Mouse (Mus musculus): Measurements from ENCODE around the gene Slc6a21.
A peak's percentile ranks its signal among the peaks of the same experiment; 100 is the strongest.
"Not testable (repeated sequence)": the region's sequence is repeated elsewhere in the genome, so short reads cannot be mapped to it uniquely, and the experiment has no call there.

The Slc6a21 gene

DNA sequence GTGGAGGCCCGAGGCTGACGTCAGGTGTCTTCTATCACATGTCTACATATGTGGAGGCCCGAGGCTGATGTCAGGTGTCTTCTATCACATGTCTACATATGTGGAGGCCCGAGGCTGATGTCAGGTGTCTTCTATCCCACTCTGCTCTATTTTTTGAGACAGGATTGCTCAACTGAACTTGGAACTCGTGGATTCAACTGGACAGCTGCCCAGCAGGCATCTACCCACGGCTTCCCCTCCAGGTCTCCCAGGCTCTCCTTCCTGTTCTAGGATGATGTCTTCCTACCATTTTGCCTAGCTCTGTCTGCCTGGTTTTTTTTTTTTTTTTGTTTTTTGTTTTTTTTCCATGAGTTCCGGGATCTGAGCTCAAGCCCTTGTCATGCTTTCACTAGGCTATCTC is 21.5 kb upstream of the Slc6a21 start:
- not testable (repeated sequence) for DNase-seq (ENCODE audit: low spot score)

DNA sequence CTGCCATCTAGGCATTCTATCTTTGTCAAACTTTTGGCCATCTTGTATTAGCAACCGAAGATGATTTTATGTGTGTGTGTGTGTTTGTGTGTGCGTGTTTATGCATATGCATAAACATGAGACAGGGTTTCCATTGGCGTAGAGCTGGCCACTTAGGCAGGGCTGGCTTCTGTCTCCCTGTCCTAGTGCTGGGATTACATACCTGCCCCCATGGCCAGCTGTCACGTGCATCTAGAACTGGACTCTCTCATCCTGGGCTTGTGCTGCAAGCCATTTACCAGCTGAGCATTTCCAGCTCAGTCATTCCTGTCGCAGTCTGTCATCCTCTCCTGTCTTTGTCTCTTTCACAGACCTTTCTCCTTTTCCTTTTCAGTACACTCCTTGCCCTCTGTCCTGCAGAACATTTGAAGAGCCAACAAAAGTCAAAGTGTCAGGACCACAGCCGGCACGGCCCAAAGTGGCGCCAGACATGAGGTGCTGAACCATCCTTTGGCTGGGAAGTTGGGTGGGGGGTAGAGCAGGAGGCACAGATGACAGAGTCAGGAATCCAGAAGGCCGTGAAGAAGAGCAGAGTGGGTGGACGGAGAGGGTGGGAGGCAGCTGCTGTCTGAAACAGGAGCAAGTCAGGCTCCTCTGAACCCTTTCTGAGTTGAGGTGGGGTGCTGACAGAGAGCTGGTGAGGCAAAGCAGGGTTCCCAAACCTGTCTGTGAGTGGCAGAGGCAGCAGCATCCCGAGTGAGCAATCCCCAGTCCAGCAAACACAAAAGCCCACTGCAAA is 20.1 kb upstream of the Slc6a21 start:
- no peak for DNase-seq (ENCODE audit: low spot score)

DNA sequence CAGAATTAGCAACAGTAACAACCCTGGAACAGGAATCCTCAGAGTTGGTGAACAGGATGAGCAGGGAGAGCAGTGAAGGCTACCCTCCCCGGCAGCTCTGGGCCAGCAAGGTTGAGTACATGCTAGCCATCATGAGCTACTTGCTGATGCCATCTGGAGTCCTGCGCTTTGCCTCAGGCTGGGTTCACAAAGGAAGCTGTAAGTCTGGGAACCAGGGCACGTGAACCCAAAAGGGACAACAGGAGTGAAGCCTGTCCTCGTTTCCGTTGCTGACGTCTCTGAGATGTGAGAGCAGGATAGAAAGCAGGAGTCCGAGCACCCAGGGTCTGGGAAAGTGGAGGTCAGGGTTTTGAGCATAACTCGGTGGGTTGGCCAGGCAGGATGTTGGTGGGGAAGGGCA is 18.0 kb upstream of the Slc6a21 start:
- DNase-seq (ENCODE audit: low spot score), result no peak

DNA sequence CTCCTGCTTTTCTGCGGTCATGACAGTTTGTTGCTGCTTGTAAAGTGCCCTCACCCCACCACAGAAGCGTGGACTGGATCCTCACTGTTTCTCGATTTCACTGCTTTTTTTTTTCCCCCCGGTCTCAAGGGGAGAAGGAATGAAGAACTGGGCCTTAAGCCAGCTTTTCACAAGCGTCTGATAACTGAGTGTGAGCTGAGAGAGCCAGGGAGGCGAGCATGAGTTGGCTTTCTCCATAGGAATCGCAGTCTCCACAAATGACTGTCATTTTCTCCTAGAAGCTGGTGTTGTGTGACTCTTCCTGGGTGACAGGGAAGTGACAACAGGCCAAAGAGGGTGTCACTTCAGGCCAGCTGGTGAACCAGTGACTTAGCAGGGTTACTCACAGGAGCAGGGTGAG is 15.0 kb upstream of the Slc6a21 start:
- DNase-seq (ENCODE audit: low spot score), result no peak

DNA sequence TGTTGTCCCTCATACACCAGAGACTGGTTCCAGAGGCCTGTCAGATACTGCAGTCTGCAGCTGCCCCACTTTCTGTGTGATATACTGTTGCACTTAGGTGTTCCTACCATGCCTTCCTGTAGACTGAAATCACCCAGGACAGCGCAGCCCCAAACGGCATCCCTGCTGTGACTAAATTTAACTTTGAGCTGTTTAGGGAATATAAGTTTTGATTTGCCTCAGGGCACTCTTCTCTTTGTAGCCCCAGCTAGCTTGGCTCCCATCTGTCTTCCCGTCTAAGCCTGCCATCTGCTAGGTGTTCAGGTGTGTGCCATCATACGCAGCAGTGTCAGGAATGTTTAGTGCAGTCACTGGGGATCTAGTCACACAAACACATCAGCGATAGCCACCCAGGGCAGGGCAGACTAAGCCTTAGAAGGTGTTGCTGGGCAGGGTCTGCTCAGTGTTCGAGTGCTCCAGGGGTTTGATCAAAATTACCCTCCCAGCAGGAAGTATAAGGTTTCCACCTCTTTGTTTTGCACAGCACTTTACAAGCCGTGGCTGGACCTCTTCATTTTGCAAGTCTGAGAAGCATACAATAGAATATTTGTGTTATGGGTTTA is 14.2 kb upstream of the Slc6a21 start:
- DNase-seq (ENCODE audit: low spot score), result no peak

DNA sequence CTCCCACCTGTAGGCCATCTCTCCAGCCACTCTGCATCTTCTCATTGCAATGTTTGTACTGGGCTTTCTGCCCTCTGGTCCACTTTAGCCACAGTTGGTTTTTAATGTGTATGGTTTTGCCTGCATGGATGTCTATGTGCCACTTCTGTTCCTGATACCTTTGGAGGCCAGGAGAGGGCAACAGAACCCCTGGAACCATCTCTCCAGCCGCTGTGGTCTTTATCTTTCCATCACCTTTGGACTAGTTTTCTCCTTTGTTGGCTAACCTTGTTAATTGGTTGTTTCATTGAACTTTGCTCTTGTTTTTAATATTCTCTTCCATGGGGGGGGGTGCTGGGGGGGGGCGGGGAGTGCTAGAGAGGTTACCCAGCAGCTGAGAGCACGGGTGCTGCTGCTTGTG is 13.0 kb upstream of the Slc6a21 start:
- DNase-seq (ENCODE audit: low spot score), result no peak

DNA sequence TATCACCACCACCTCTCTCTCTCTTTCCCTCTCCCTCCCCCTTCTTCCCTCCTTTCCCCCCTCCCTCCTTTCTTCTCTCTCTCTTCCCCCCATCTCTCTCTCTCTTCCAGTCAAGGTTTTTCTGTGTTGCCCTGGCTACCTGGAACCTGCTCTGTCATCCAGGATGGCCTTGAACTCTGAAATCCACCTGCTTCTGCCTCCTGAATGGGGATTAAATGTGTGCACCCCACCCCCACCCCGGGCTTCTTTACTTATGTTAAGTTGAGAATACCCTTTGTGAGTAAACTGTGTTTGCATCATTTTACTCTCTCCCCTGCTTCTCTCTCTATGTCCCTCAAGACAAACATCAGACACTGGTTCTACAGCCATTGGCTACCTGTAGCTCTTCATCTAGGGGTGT is 11.8 kb upstream of the Slc6a21 start:
- DNase-seq (ENCODE audit: low spot score), result no peak

DNA sequence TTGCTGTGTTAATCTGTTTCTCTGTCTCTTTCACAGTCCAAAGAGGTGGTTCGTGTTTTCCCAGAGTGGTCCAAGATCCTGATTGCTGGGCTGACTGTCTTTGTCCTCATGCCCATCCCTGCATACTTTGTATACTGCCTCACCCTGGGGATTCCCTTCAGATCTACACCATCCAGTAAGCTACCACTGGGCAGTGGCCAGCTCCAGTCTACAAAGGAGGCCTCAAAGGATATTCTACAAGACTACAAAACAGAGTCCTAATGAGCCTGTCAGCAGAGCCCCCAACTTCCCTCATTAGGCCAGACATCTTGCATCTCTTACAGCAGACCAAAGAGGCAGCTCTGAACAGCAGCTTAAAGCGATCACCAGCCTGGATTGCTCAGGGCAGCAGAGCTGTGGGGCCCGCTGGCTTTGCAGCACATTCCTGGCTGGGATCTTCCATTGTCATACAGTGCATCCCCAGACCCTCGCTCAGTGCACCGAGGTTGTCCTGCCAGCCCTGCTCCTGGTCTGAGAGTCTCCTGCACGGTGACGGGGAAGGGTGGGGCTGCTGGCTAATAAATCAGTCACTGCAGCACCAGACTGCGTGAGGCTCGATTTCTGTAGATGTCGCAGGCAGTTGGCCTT is 4.4 kb upstream of the Slc6a21 start:
- no peak for DNase-seq (ENCODE audit: low spot score)

DNA sequence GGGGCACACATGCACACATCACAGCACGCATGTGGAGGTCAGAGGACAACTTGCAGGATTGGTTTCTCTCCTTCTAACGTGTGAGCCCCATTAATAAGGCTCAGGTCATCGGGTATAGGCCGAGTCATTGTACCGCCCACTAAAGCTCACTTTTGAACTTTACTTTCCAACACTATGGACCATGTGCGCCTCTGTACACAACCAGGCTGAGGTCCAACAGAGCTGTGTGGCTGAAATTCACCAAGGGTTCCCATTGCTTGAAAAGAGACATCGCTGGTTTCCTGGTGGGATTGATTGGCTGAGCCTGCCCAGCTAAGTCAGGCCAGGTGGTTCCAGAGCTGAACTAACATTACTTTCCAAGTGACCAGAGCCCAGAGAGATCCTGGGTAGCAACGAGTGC is 3.6 kb upstream of the Slc6a21 start:
- no peak for DNase-seq (ENCODE audit: low spot score)

DNA sequence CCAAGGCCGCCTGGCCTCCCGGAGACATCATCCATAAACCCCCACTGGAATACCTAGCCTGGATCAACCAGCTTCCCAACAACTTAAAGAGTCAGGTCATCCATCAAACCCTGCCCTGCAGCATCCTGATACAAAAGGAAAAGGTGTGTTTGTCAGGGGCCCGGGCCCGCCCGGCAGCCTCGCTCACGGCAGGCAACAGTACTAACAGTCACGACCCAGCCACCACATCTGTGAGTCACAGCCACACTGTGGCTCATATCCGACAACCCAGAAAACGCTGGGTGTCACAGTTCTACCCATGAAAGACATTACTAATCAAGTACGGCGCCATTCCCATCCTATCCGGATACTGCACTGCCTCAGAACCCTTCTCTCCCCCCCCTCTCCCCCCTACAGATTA is 9.2 kb downstream of the Slc6a21 start:
- no peak for DNase-seq (ENCODE audit: low spot score)

DNA sequence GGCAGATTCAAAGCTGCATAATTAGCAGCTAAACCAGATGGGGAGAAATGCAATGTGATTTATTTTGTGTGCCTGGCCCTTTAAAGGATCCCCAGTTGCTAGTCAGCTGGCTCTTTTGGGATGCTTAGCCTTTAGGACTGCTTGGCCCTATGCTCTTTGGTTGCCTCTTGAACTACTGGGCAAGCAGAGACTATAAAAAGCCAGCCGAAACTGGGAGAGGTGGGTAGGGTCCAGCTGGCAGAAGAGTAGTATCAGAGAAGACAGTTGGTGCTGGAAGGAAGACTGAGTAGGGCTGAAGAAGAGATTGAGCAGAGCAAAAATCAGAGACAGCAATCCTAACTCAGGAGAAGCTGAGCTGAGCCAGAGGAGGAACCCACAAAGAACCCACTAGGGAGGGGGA is 19.3 kb downstream of the Slc6a21 start:
- no peak for DNase-seq (ENCODE audit: low spot score)

DNA sequence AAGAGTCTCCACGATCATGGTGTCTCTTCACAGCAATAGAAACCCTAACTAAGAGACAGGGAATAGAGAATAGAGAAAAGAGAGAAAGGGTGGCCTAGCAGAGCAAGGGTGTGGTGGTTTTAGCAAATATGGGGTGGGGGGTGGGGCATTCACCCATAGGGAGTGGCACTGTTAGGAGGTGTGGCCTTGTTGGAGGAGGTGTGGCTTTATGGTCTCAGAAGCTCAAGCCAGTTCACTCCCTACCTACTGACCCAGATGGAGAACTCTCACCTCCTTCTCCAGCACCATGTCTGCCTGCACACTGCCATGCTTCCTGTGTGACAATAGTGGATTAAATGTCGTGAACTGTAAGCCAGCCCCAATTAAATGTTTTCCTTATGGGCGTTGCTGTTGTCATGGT is 20.2 kb downstream of the Slc6a21 start:
- DNase-seq (ENCODE audit: low spot score), result no peak

DNA sequence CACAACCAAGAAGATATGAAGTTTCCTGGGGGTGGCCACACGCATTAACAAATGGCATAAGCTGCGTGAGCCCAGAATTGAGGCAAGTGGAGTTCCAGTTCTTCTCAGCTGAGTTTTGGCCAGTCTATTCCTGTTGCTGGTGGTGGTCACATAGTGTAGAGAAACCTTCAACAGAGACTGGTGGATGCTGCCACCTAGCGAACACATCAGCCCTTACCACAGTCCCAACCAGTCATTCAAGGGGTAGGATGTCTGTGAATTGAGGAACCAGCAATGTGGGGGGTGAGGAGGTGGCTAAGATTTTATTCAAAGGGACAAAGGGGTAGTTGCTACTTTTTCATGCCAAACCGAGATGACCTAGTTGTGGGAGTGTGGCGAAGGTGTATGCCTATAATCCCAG is 22.4 kb downstream of the Slc6a21 start:
- DNase-seq (ENCODE audit: low spot score), result peak; percentile 79

DNA sequence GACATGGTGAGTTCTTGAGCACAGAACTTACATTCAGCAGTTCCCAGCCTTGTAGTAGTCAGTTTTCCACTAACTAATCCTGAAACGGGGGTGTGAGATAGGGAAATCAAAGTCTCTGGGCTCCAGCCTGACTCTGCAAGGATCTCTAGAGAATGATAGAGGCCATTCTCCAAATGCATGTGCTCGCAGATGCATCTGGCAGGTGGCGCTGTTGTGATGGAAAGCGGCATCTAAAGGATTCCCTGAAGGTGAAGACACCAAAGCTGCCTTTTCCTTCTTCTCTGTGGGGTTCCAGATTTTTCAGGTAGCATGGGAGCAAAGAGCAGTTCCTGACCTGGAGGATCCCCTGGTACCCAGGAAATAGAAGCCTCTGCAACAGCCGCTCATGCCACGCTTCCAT is 23.0 kb downstream of the Slc6a21 start:
- peak; percentile 74 for DNase-seq (ENCODE audit: low spot score)

DNA sequence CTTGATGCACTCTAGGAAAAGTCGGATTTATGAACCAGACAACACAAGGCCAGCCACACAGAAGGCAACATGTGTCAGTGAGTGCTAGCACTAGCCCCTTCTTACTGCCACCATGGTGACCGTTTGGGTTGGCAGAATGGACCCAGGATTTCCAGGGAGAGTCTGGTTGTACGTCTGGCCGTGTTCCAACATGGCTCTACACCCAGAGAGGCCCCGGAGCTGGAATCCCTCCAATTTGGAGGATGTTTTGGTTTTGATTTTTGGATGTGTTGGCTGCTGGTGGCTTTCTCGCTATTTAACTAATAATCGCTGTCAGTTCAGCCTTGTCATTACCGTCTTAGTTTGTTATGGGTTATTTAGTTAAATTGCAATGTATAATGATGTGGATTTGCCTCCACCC is 25.3 kb downstream of the Slc6a21 start:
- DNase-seq (ENCODE audit: low spot score), result peak; percentile 39

DNA sequence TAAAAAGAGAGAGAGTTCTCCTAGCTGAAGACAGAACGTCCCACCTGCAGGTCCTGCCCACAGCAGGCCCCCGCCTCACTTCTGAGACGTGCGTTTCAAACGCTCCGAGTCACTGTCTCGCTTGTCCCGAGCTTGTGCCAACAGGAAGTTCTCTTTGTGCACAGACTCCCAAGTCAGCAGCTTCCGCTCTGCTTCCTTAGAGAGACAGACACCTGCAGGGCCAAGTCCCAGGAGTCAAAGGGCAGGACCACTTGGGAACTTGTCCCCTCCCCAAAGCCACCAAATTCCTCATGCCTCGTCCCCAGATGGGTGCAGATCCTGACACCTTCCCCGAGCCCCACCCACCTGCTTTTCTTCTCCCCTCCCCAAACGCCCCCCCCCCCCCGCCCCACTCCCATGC is 27.6 kb downstream of the Slc6a21 start:
- DNase-seq (ENCODE audit: low spot score), result no peak

DNA sequence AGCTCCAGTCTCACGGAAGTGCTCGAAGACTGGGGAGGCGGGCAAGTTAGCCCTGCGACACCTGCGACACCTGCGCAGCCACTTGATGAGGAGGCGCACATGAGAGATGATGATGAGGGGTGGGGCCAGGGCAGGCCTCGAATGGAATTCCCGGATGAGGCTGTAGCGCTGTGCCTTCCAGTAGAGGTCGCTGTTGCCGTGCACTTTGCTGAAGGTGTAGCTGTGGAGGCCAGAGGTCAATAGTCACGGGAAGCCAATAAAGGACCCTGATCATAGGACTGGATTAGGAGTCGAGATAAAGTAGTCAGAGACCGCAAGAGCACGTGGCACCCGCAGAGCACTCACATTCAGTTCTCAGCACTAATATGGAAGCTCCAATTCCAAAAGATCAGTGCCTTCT is 28.0 kb downstream of the Slc6a21 start:
- peak; percentile 84 for DNase-seq (ENCODE audit: low spot score)

DNA sequence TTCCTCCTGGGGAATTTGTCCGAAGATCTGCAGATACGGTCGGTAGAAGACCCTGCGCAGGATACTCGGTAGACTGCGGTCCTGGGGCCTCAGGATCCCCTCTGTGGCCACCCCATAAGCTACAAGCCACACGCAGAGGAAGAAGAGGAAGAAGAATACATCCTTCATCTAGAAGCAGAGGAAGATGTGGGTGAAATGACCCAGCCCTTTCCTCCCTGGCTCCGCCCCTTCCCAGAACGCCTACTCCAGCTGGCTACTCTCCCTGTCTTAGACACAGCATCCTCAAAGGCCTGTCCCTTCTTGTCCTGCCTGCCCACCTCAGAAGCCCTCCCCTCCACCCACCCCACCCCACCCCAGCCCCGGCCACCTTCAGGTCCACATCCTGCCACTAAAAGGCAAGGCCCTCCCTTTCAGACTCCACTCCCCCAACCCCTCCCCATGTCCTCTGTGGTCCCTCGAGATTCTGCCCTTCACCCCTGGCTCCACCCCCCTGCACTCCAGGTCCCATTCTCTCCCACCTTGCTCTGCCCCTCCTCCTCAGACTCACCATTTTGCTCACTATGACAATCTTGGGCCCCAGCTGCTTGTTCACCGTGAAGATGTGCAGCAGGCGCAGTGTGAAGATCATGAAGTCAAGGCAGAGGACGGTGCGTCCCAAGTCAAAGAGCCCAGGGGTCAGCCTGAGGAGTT is 31.4 kb downstream of the Slc6a21 start:
- DNase-seq (ENCODE audit: low spot score), result no peak

DNA sequence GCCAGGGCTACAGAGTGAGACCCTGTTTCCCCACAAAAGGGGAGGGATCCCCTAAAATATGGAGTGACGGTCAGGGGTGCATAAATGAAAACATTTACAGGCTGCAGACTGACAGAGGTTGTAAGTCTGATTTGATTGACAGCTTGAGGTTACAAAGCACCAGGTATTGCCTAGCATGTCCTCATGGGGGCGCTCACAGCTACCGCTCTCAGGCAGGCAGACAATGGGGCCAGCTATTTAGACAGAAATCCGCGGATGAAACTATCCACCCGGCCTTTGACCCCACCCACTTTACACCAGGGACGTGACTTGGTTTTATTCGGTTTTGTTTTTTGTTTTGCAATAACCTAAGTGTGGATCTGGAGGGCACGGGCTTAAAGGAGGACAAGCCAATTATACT is 32.1 kb downstream of the Slc6a21 start:
- peak; percentile 63 for DNase-seq (ENCODE audit: low spot score)

DNA sequence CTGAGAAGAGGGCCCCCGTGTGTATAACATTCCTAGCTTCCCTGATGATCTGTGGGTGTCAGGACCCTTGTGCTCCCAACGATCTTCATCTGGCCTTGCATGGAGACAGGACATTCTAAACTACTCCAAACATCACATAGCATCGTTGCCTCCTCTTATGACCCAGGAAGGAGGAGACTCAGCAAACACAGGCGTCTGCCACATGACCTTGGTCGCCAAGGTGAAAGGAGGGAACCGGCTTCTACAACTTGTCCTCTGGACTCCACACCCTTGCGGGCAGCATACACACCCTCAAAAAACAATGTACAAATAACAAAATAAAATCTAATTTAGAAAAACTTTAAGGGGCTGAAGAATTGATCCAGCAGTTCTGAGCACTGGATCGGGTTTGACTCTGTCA is 34.7 kb downstream of the Slc6a21 start:
- DNase-seq (ENCODE audit: low spot score), result no peak

DNA sequence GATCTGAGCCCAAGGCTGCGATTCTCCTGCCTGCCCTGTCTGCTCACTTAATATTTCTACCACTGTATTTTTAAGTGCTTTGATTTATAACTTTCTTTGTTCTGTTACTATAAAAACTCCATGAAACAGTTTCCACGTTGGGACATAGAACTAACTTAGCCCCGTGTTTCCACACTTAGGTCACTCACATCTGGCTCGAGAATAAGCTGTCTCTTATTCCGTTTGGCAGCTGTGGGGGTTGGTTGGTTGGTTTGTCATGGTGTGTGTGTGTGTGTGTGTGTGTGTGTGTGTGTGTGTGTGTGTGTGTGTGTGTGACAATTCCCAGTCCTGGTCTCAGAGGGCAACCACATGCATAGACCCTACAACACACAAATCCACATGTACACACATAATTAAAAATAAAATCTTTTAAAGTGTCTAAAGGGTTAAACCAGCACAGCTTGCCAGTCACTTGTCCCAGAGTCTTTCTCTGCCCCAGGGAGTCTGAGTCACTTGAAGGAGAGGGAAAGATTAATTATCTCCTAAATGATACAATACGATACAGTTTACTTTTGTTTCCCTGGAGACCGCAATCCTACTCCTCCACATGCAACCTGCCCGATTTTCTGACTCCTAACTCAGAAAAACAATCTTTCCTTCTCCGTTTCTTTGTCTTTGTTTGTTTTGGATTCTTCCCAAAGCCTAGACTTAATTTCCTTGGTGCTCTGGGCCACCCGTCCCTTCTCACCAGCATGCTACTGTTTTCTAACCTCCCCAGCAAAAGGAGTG is 35.6 kb downstream of the Slc6a21 start:
- DNase-seq (ENCODE audit: low spot score), result no peak

DNA sequence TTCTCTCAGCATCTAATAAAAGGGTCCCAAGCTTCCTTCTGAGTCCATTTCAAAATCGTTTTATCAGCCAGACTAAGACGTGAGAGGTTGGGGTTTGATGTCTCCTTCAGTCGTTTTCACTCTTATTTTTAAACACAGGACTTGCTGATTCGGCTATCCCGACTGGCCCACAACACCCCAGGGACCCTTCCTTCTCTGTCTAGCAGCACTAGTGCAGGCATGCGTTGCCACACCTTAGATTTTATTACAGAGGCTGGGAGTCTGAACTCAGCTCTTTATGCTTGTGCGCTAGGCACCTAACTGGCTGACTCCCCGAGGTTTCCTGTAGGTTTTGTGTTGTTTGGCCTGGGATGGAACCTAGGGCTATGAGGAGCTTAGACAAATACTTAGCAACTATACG is 36.2 kb downstream of the Slc6a21 start:
- DNase-seq (ENCODE audit: low spot score), result no peak
